Mouse (Mus musculus): Measurements from ENCODE around the gene Mex3b. TPM values are rescaled to one million over a fixed set of nuclear protein-coding genes. Genes with fewer than 3 reads are reported as not detected.

Gene Mex3b
- total and polyA plus RNA-seq, 3 experiments, result 2.0 to 4.2 TPM; not detected in 1

GRCm38 (mm10) chr7:82911501-82911900, 44.4 kb downstream of the Mex3b start:
- Histone ChIP-seq H3K27me3 (ENCODE audit: control insufficient read depth in 1 of 2, insufficient read depth in 2 of 2, low read length in 2 of 2) (no peaks in the 10 kb centered on the region), H3K27ac (ENCODE audit: control insufficient read depth, low read depth, low read length) (no peak overlapping the region), H3K79me2 (ENCODE audit: control insufficient read depth, insufficient read depth, low read length, poor library complexity) (no peaks in the 10 kb centered on the region), H3K36me3 (ENCODE audit: control insufficient read depth in 1 of 2, insufficient read depth in 2 of 2, low read length in 2 of 2) (no peaks in the 10 kb centered on the region), H3K9ac (ENCODE audit: control insufficient read depth, low read depth, low read length, poor library complexity, severe bottlenecking) (no peak overlapping the region), H3K9me3 (replicated peaks; ENCODE audit: insufficient read depth, low read length) (no peaks in the 10 kb centered on the region), H3K4me3 (ENCODE audit: control insufficient read depth in 1 of 2, insufficient read depth in 1 of 2, low read depth in 2 of 2, low read length in 2 of 2) (no peak overlapping the region), H3K4me1 (ENCODE audit: control insufficient read depth in 1 of 2, insufficient read depth in 2 of 2, low read length in 2 of 2) (no peaks in the 10 kb centered on the region)
- no peak for TF ChIP-seq CTCF (IDR thresholded peaks at IDR 0.05 in 2 of 3, conservative IDR thresholded peaks at IDR 0.05 in 1 of 3; ENCODE audit: control insufficient read depth in 1 of 3, insufficient read depth in 1 of 3, low read depth in 2 of 3, low read length in 3 of 3, poor library complexity in 1 of 3, severe bottlenecking in 1 of 3)
- no peak for TF ChIP-seq TCF12 (IDR thresholded peaks at IDR 0.05; ENCODE audit: low read depth, low read length)
- no peak for TF ChIP-seq USF1 (IDR thresholded peaks at IDR 0.05; ENCODE audit: low read depth, low read length)
- no peak for TF ChIP-seq NRF1 (IDR thresholded peaks at IDR 0.05; ENCODE audit: insufficient read depth, low read depth, low read length, poor library complexity, severe bottlenecking)
- TF ChIP-seq MAZ (IDR thresholded peaks at IDR 0.05; ENCODE audit: low read depth, low read length), result no peak
- no peak for TF ChIP-seq MYB (IDR thresholded peaks at IDR 0.05; ENCODE audit: low read depth, low read length)
- no peak for TF ChIP-seq USF2 (IDR thresholded peaks at IDR 0.05; ENCODE audit: borderline replicate concordance in 1 of 2, insufficient read depth in 1 of 2, low read depth in 1 of 2, low read length in 2 of 2)
- no peak for TF ChIP-seq HCFC1 (IDR thresholded peaks at IDR 0.05; ENCODE audit: low read depth, low read length)
- no peak for TF ChIP-seq E2F4 (IDR thresholded peaks at IDR 0.05; ENCODE audit: borderline replicate concordance, low read depth, low read length)
- TF ChIP-seq POLR2AphosphoS2 (IDR thresholded peaks at IDR 0.05; ENCODE audit: low read length), result no peak
- no peak for TF ChIP-seq RAD21 (IDR thresholded peaks at IDR 0.05; ENCODE audit: low read depth, low read length)
- TF ChIP-seq GATA1 (IDR thresholded peaks at IDR 0.05; ENCODE audit: low read depth, low read length), result no peak
- TF ChIP-seq POLR2AphosphoS5 (IDR thresholded peaks at IDR 0.05; ENCODE audit: borderline replicate concordance, low read depth, low read length), result no peak
- TF ChIP-seq UBTF (IDR thresholded peaks at IDR 0.05; ENCODE audit: borderline replicate concordance, insufficient read depth, low read depth, low read length), result no peak
- TF ChIP-seq ZKSCAN1 (IDR thresholded peaks at IDR 0.05; ENCODE audit: low read depth, low read length), result no peak
- no peak for TF ChIP-seq RCOR1 (IDR thresholded peaks at IDR 0.05; ENCODE audit: low read depth, low read length)
- no peak for TF ChIP-seq MAX (IDR thresholded peaks at IDR 0.05; ENCODE audit: low read length)
- no peak for TF ChIP-seq ZC3H11A (IDR thresholded peaks at IDR 0.05; ENCODE audit: low read depth, low read length)
- TF ChIP-seq ZNF384 (IDR thresholded peaks at IDR 0.05; ENCODE audit: low read depth, low read length), result no peak
- DNase-seq (ENCODE audit: low read depth, low spot score), result no peak

- TF ChIP-seq ZNF384 (IDR thresholded peaks at IDR 0.05; ENCODE audit: low read depth, low read length), result no peak
- no peak for TF ChIP-seq MAFK (IDR thresholded peaks at IDR 0.05; ENCODE audit: borderline replicate concordance, low read depth, low read length)
- no peak for TF ChIP-seq CHD1 (IDR thresholded peaks at IDR 0.05; ENCODE audit: low read depth, low read length)
- no peak for TF ChIP-seq RCOR1 (IDR thresholded peaks at IDR 0.05; ENCODE audit: low read depth, low read length)
- no peak for TF ChIP-seq POLR2AphosphoS2 (IDR thresholded peaks at IDR 0.05; ENCODE audit: low read length)
- no peak for TF ChIP-seq HCFC1 (IDR thresholded peaks at IDR 0.05; ENCODE audit: low read depth, low read length)
- no peak for TF ChIP-seq ZMIZ1 (IDR thresholded peaks at IDR 0.05; ENCODE audit: low read depth, low read length)
- TF ChIP-seq MEF2A (IDR thresholded peaks at IDR 0.05; ENCODE audit: extremely low read depth, insufficient replicate concordance, low read depth, low read length, poor library complexity, severe bottlenecking), result no peak
- no peak for TF ChIP-seq JUND (IDR thresholded peaks at IDR 0.05; ENCODE audit: low read depth, low read length)
- TF ChIP-seq MYC (IDR thresholded peaks at IDR 0.05; ENCODE audit: low read depth, low read length), result no peak
- Histone ChIP-seq H3K79me2 (ENCODE audit: control insufficient read depth, insufficient read depth, low read length, poor library complexity) (no peaks in the 10 kb centered on the region), H3K27ac (ENCODE audit: control insufficient read depth, low read depth, low read length) (no peak overlapping the region), H3K9me3 (replicated peaks; ENCODE audit: insufficient read depth, low read length) (no peaks in the 10 kb centered on the region), H3K4me1 (ENCODE audit: control insufficient read depth in 1 of 2, insufficient read depth in 2 of 2, low read length in 2 of 2) (no peaks in the 10 kb centered on the region), H3K9ac (ENCODE audit: control insufficient read depth, low read depth, low read length, poor library complexity, severe bottlenecking) (no peak overlapping the region), H3K27me3 (ENCODE audit: control insufficient read depth in 1 of 2, insufficient read depth in 2 of 2, low read length in 2 of 2) (no peaks in the 10 kb centered on the region), H3K4me3 (ENCODE audit: control insufficient read depth in 1 of 2, insufficient read depth in 1 of 2, low read depth in 2 of 2, low read length in 2 of 2) (no peak overlapping the region), H3K36me3 (ENCODE audit: control insufficient read depth in 1 of 2, insufficient read depth in 2 of 2, low read length in 2 of 2) (no peaks in the 10 kb centered on the region)
- DNase-seq (ENCODE audit: low read depth, low spot score), result no peak
Observed at GRCm38 (mm10) chr7:82914297-82914696, 47.2 kb downstream of the Mex3b start.

Measured in MEL (cell line).